Mouse (Mus musculus): Measurements from ENCODE around the gene Supt3.

The Supt3 gene

GRCm38 (mm10) chr17:45058566-45059363, 281.8 kb downstream of the Supt3 start:
- DNase-seq, result no peak

- no peak for DNase-seq
Observed at GRCm38 (mm10) chr17:45063776-45064175, 286.8 kb downstream of the Supt3 start.

GRCm38 (mm10) chr17:45065465-45065864, 288.5 kb downstream of the Supt3 start:
- DNase-seq, result no peak

GRCm38 (mm10) chr17:45067441-45067840, 290.5 kb downstream of the Supt3 start:
- no peak for DNase-seq

GRCm38 (mm10) chr17:45068321-45068720, 291.4 kb downstream of the Supt3 start:
- peak; percentile 64 for DNase-seq

GRCm38 (mm10) chr17:45072495-45073347, 295.8 kb downstream of the Supt3 start:
- DNase-seq, result no peak

- DNase-seq, result no peak
Observed at GRCm38 (mm10) chr17:45073348-45073634, 296.3 kb downstream of the Supt3 start.

GRCm38 (mm10) chr17:45073779-45074178, 296.8 kb downstream of the Supt3 start:
- no peak for DNase-seq

GRCm38 (mm10) chr17:45076951-45077350, 300.0 kb downstream of the Supt3 start:
- no peak for DNase-seq

- no peak for DNase-seq
Observed at GRCm38 (mm10) chr17:45077921-45078640, 301.1 kb downstream of the Supt3 start.

- DNase-seq, result no peak
Observed at GRCm38 (mm10) chr17:45081521-45081920, 304.6 kb downstream of the Supt3 start.

GRCm38 (mm10) chr17:45081955-45082475, 305.1 kb downstream of the Supt3 start:
- no peak for DNase-seq

GRCm38 (mm10) chr17:45086361-45086760, 309.4 kb downstream of the Supt3 start:
- no peak for DNase-seq

- no peak for DNase-seq
Observed at GRCm38 (mm10) chr17:45087022-45087421, 310.1 kb downstream of the Supt3 start.

- no peak for DNase-seq
Observed at GRCm38 (mm10) chr17:45101064-45101463, 324.1 kb downstream of the Supt3 start.

GRCm38 (mm10) chr17:45115386-45115785, 338.4 kb downstream of the Supt3 start:
- no peak for DNase-seq

- peak; percentile 43 for DNase-seq
Observed at GRCm38 (mm10) chr17:45118565-45119471, 341.9 kb downstream of the Supt3 start.

- DNase-seq, result no peak
Observed at GRCm38 (mm10) chr17:45119609-45120201, 342.8 kb downstream of the Supt3 start.

GRCm38 (mm10) chr17:45123856-45124255, 346.9 kb downstream of the Supt3 start:
- no peak for DNase-seq

- no peak for DNase-seq
Observed at GRCm38 (mm10) chr17:45128611-45129010, 351.7 kb downstream of the Supt3 start.

- DNase-seq, result no peak
Observed at GRCm38 (mm10) chr17:45133501-45134400, 356.8 kb downstream of the Supt3 start.
